Mouse (Mus musculus) lung, adult 2 months (tissue): ENCODE results near the gene Dnah8. TPM values are rescaled to one million over a fixed set of nuclear protein-coding genes. Genes with fewer than 3 reads are reported as not detected.
"Not testable (repeated sequence)": the region's sequence is repeated elsewhere in the genome, so short reads cannot be mapped to it uniquely, and the experiment has no call there.

Experiments
- DNase-seq: peaks from one replicate; pipeline ENCODE4 v3.0.0; 2022
- H3K4me1 ChIP-seq: fragments of 200-500 bp; 2 replicates; pipeline ENCODE4 v1.6.1; 2011; ENCODE audit warnings: low read length; ENCODE audit not compliant: control insufficient read depth, insufficient read depth
- H3K4me3 ChIP-seq: fragments of 200-500 bp; replicated peaks from 2 replicates; pipeline ENCODE3; 2011; ENCODE audit warnings: low read depth, mild to moderate bottlenecking, control low read depth, low read length; ENCODE audit errors: extremely low read depth
- CTCF ChIP-seq: fragments of 200-500 bp; IDR thresholded peaks from 2 replicates; pipeline ENCODE4 v1.5.1; 2011; ENCODE audit warnings: mild to moderate bottlenecking, low read length, control low read depth; ENCODE audit not compliant: insufficient read depth
- POLR2A ChIP-seq: fragments of 200-500 bp; IDR thresholded peaks from 2 replicates; pipeline ENCODE4 v1.6.1; 2011; ENCODE audit warnings: low read depth, mild to moderate bottlenecking, control low read depth, low read length, borderline replicate concordance; ENCODE audit errors: extremely low read depth
- WGBS: fragments of 180-500 bp; shearing (Covaris S2); methylation state at CpG from one replicate; pipeline ENCODE4 v1.1.7; 2018; 5-methylcytosine and 5-hydroxymethylcytosine counted together
- polyA plus RNA-seq: library from polyadenylated mRNA; depleted of rRNA; stranded (reverse); fragments of >200 nt; gene quantifications from 2 replicates; pipeline ENCODE4 v1.2.3, GENCODE M21; 2012

Dnah8 gene
- polyA plus RNA-seq, 1 experiment, result 12.0 TPM

DNA sequence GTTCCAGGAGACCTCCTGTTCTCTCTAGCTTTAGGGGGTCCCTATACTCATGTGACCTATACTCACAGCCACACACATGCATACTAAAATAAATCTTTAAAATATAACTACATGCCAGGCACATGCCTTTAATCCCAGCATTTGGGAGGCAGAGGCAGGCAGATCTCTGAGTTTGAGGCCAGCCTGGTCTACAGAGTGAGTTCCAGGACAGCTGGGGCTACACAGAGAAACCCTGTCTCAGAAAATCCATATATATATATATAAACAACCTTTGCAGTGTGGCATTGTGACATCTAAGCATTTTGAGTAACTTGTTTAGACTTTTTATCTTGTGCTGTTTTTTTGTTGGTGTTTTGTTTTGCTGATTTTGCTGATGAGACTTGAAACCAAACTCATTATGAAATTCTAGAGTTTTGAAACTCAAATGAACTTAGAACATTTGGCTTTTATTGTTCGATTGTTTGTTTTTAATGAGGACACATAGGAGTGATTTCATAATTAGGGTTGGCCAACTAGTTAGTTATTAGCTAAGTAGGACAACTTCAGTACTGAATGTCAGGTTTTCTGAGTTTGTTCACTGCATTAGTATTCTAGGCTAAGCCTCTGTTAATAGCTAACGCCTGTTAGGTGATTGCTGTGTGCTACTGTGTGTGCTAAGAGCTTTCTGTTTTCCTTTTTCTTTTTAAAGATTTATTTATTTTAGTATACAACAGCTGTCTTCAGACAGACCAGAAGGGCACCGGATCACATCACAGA, 5.8 kb upstream of the Dnah8 start:
- no peaks in the 10 kb centered on the region for H3K4me1 ChIP-seq
- no peak for DNase-seq
- no peak overlapping the region for H3K4me3 ChIP-seq
- WGBS, result 62% methylated on average over 3 of the region's 3 CpGs
- no peak for TF ChIP-seq POLR2A
- no peak for TF ChIP-seq CTCF

- 7% methylated on average over 2 of the region's 2 CpGs for WGBS
- no peak for DNase-seq
- H3K4me1 ChIP-seq, result no peaks in the 10 kb centered on the region
- H3K4me3 ChIP-seq, result no peak overlapping the region
- TF ChIP-seq CTCF (no peak), POLR2A (no peak)
These were observed 5.0 kb upstream of the Dnah8 start for GRCm38 (mm10) chr17:30619153-30619552.

DNA sequence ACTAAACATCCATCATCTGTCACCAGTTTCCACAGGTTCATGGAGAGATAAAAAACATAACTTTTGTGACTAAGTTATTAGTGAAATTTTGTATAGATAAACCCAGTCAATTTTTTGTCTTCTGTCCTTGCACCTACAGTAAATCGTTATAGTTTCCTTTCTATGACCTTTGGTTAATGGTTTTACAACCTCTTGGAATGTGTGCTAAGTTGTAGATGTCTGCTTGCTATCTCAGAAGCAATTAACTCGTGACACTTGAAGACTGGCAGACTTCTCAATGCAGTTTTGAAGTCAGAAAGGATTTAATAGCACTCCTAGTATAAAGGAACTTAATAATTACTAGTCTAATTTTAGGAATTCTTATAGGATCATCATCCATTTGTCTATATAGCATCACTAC, 3.6 kb upstream of the Dnah8 start:
- TF ChIP-seq POLR2A, result no peak
- TF ChIP-seq CTCF, result no peak
- DNase-seq, result no peak
- 67% methylated on average over 2 of the region's 2 CpGs for WGBS
- no peaks in the 10 kb centered on the region for H3K4me1 ChIP-seq
- no peak overlapping the region for H3K4me3 ChIP-seq

GRCm38 (mm10) chr17:30621450-30621849, 2.7 kb upstream of the Dnah8 start:
- DNase-seq, result no peak
- WGBS, result 71% methylated on average over 4 of the region's 4 CpGs
- H3K4me3 ChIP-seq, result no peak overlapping the region
- TF ChIP-seq POLR2A (no peak), CTCF (no peak)
- H3K4me1 ChIP-seq, result no peaks in the 10 kb centered on the region

DNA sequence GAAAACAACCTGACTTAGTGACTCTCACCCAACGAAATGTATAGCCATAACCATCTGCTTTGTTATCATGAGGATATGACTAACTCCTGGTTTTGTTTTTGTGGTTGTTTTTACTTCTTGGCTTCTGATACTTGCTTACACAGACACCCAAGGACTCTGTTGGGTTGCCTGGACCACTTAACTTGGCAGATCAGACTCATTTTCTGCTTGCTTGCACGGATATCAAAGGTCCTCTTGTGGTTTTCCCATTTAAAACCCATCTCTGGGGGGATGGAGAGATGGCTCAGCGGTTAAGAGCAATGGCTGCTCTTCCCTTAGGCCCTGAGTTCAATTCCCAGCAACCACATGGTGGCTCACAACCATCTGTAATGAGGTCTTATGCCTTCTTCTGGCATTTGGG, 954 bp upstream of the Dnah8 start:
- H3K4me3 ChIP-seq, result no peak overlapping the region
- 85% methylated on average over 3 of the region's 3 CpGs for WGBS
- DNase-seq, result no peak
- no peaks in the 10 kb centered on the region for H3K4me1 ChIP-seq
- TF ChIP-seq CTCF, result no peak
- no peak for TF ChIP-seq POLR2A

DNA sequence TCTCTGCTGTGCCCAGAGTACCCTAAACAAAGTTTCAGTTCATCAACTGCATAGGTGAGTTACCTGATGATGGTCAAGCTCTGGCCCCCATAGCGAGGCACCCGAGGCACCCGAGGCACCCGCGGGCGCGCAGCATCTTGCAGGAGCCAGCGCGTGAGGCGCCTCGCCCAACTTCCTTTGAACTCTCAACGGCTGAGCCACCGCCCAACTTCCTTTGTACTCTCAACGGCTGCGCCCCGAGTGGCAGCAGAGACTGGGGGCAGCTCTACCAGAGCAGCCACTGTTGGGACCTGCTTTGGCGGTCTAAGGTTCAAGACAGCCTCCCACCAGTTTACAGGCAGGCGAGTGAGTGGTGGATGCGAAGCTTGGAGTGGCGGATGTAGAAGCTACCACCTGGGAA, 2.6 kb downstream of the Dnah8 start, which contains the start of gene Glo1:
Gene Glo1, minus strand, starts transcription at position 153 of the 400 bp plus-strand sequence.
- not testable (repeated sequence) for DNase-seq, H3K4me1 ChIP-seq, H3K4me3 ChIP-seq
- WGBS, result no CpG with 5 or more reads among the region's 20 CpGs

- TF ChIP-seq CTCF (no peak), POLR2A (no peak)
- Histone ChIP-seq H3K4me1 (no peaks in the 10 kb centered on the region), H3K4me3 (no peak overlapping the region)
- WGBS, result 31% methylated on average over 17 of the region's 17 CpGs
- DNase-seq, result no peak
These were observed 11.2 kb downstream of the Dnah8 start for GRCm38 (mm10) chr17:30635367-30635766.

DNA sequence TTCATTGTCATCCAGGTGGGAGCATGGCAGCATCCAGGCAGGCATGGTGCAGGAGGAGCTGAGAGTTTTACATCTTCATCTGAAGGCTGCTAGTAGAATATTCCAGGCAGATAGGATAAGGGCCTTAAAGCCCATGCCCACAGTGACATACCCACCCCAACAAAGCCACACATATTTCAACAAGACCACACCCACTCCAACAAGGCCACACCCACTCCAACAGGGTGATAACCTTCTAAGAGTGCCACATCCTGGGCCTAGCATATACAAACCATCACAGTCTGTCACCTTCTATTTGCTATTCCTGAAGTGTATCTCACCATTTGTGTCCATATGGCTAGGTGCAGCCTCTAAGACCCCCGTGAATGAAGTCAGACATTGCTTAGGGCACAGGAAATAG, 13.6 kb downstream of the Dnah8 start:
- Histone ChIP-seq H3K4me3 (no peak overlapping the region), H3K4me1 (no peaks in the 10 kb centered on the region)
- DNase-seq, result no peak
- WGBS, result 40% methylated on average over 1 of the region's 1 CpGs
- TF ChIP-seq POLR2A (no peak), CTCF (no peak)

DNA sequence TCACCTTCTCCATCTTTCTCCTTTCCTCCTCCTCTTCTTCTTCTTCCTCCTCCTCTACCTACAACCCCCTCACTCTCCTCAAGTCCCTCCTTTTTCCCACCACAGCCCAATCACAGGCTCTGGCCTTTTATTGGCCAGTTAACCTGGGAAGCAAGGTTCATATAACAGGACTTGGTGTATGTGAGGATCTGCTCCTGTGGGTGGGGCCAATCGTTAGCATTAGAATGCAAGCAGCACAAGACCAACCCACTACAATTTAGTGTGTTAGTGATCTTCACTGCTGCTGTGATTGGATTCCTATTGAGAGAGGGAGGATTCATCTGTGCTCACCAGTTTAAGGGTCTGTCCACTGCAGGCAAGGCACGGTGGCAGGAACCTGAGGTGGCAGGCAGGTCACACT, 14.8 kb downstream of the Dnah8 start:
- Histone ChIP-seq H3K4me1 (no peaks in the 10 kb centered on the region), H3K4me3 (no peak overlapping the region)
- WGBS, result 55% methylated on average over 2 of the region's 2 CpGs
- TF ChIP-seq POLR2A (no peak), CTCF (no peak)
- no peak for DNase-seq

- no peak for TF ChIP-seq CTCF
- no peak for TF ChIP-seq POLR2A
- DNase-seq, result no peak
- no peaks in the 10 kb centered on the region for H3K4me1 ChIP-seq
- 81% methylated on average over 5 of the region's 5 CpGs for WGBS
- H3K4me3 ChIP-seq, result no peak overlapping the region
These were observed 16.7 kb downstream of the Dnah8 start for GRCm38 (mm10) chr17:30640896-30641295.
